Mouse (Mus musculus) liver, embryonic 14.5 days (tissue): ENCODE measurements at regions not wholly inside any gene's neighbourhood (a gene's known extent, or its start where the extent isn't known, plus 50 kb on each side); places are given as distances from the start of the nearest gene placed in this dataset.

Experiments
- ATAC-seq: fragments of 200-750 bp; cut with Nextera tagmentation; 2 replicates; pipeline ENCODE4 v1.8.0; 2017; ENCODE audit warnings: moderate number of reproducible peaks, mild to moderate bottlenecking, moderate library complexity; ENCODE audit not compliant: insufficient read depth
- DNase-seq, 3 experiments: peaks; one replicate each; pipeline ENCODE4 v3.0.0-alpha.2; 2012 to 2013; ENCODE audit warnings: low read depth in 3 of 3, low spot score in 3 of 3
- H3K27ac ChIP-seq: fragments of 300-500 bp; sonication (generic); 2 replicates; pipeline ENCODE4 v1.5.1; 2014; ENCODE audit warnings: moderate library complexity, mild to moderate bottlenecking, control low read depth, inconsistent platforms
- H3K27me3 ChIP-seq: fragments of 300-500 bp; sonication (generic); 2 replicates; pipeline ENCODE4 v1.6.1; 2014; ENCODE audit warnings: mild to moderate bottlenecking, low read length, moderate library complexity; ENCODE audit not compliant: control insufficient read depth, insufficient read depth
- H3K36me3 ChIP-seq: fragments of 300-500 bp; sonication (generic); replicated peaks from 2 replicates; pipeline ENCODE4 v1.6.1; 2014; ENCODE audit warnings: low read depth; ENCODE audit not compliant: control insufficient read depth, insufficient read depth
- H3K4me1 ChIP-seq, 2 experiments: fragments of 200-500 bp in 1 of 2; fragments of 300-500 bp in 1 of 2; sonication (generic) in 1 of 2; replicated peaks; 2 replicates each; pipeline ENCODE4 v1.6.1; 2012 to 2014; ENCODE audit warnings: antibody characterized with exemption in 1 of 2, inconsistent platforms in 1 of 2, low read length in 1 of 2; ENCODE audit not compliant: control insufficient read depth in 2 of 2, insufficient read depth in 2 of 2
- H3K4me2 ChIP-seq: fragments of 300-500 bp; sonication (generic); 2 replicates; pipeline ENCODE4 v1.6.1; 2014; ENCODE audit warnings: low read depth, mild to moderate bottlenecking, control low read depth, moderate library complexity
- H3K4me3 ChIP-seq, 2 experiments: fragments of 200-500 bp in 1 of 2; fragments of 300-500 bp in 1 of 2; sonication (generic) in 1 of 2; 2 replicates each; pipeline ENCODE4 v1.5.1; 2012 to 2014; ENCODE audit warnings: low read depth in 2 of 2, low read length in 2 of 2, mild to moderate bottlenecking in 2 of 2, control low read depth in 1 of 2, inconsistent platforms in 1 of 2, moderate library complexity in 1 of 2; ENCODE audit not compliant: insufficient read depth in 1 of 2
- H3K9ac ChIP-seq: fragments of 300-500 bp; sonication (generic); replicated peaks from 2 replicates; pipeline ENCODE4 v1.6.1; 2014; ENCODE audit warnings: mild to moderate bottlenecking, control low read depth, moderate library complexity
- H3K9me3 ChIP-seq: fragments of 300-500 bp; sonication (generic); 2 replicates; pipeline ENCODE4 v1.6.1; 2016; ENCODE audit warnings: low read length, mixed read lengths; ENCODE audit not compliant: control insufficient read depth
- CTCF ChIP-seq: IDR thresholded peaks from 2 replicates; pipeline ENCODE4 v1.5.1; 2016; ENCODE audit warnings: antibody characterized with exemption, low read depth, control low read depth
- EP300 ChIP-seq: IDR thresholded peaks from 2 replicates; pipeline ENCODE4 v1.6.1; 2016; ENCODE audit warnings: antibody characterized with exemption, low read depth
- WGBS: fragments of 180-500 bp; shearing (Covaris S2); extraction: QIAGEN DNeasy Blood & Tissue Kit; methylation state at CpG from one replicate; pipeline ENCODE4 v1.1.7; 2014; ENCODE audit not compliant: insufficient replicate concordance; 5-methylcytosine and 5-hydroxymethylcytosine counted together

DNA sequence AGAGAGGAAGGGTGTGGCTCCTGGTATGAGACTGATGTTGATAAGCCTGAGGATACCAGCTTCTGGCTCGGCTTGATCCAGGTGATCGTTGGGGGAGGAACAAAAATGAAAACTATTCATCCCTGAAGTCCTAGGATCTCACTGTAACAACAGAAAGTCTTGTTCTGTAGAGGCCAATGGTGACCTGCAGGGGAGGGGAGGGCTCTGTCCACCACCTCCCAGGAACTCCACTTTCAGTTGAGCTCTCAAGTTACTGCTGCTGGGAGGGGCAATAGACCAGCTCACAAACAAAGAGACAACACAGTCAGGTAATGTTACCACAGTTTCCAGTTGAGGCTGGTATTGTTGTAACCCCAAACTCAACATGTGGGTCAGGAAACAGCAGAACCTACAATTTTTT, 90.5 kb downstream of the Nr2f2 start:
- 31% methylated on average over 2 of the region's 2 CpGs for WGBS
- DNase-seq (no peak), ATAC-seq (no peak)
- no peak overlapping the region for H3K9ac ChIP-seq
- H3K27ac ChIP-seq = no peak overlapping the region
- H3K4me2 ChIP-seq = no peak overlapping the region
- H3K4me3 ChIP-seq = no peak overlapping the region
- no peaks in the 10 kb centered on the region for H3K4me1 ChIP-seq
- no peaks in the 10 kb centered on the region for H3K9me3 ChIP-seq
- H3K27me3 ChIP-seq = peaks cover 15% of the 10 kb centered on the region
- H3K36me3 ChIP-seq = no peaks in the 10 kb centered on the region
- TF ChIP-seq EP300 = no peak
- TF ChIP-seq CTCF = no peak

DNA sequence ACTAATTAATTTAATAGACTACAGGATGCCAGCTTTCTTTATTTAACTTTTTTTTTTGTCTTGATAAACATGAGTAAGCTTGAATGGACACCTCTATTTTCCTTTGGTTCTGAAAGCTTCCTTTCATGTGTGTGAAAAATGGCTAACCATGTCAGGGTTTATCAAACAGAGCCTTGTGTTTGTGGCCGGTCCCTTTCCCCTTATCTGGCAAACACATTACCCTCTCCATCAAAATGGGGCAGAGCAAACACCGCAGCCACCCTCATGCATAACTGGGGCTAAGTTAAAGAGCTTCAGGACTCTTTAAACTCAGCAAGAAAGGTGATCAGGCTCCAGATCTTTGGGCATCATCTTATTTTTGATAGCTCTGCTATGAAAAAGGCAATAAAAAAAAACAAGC, 92.2 kb downstream of the Nr2f2 start:
- no peak for DNase-seq
- no peak for ATAC-seq
- TF ChIP-seq EP300 = no peak
- no peak for TF ChIP-seq CTCF
- Histone ChIP-seq H3K27me3 (peaks cover 2% of the 10 kb centered on the region), H3K4me2 (no peak overlapping the region), H3K27ac (no peak overlapping the region), H3K36me3 (no peaks in the 10 kb centered on the region), H3K4me3 (no peak overlapping the region), H3K9ac (no peak overlapping the region), H3K9me3 (no peaks in the 10 kb centered on the region), H3K4me1 (no peaks in the 10 kb centered on the region)
- 15% methylated on average over 2 of the region's 2 CpGs for WGBS

DNA sequence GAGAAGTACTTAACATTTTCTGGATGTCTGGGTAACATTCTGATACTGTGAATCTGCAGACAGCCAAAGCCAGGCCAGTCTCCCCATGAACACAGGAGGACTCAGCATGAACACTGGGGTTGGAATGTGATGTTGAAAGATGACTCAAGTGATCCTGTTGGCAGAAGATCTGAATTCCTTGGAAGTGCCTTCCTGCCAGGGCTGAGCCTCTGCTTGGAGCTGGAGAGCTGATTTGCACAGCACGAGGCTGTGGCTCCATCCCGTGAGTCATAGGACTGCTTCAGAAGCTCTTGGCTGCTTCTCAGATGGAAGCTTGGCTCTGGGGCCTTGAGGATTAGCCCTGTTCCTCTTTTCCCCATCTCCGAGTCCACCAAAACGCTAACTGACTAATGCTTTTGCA, 99.5 kb downstream of the Nr2f2 start:
- Histone ChIP-seq H3K4me1 (no peaks in the 10 kb centered on the region), H3K4me2 (no peak overlapping the region), H3K9me3 (no peaks in the 10 kb centered on the region), H3K9ac (no peak overlapping the region), H3K27ac (no peak overlapping the region), H3K4me3 (no peak overlapping the region), H3K36me3 (no peaks in the 10 kb centered on the region), H3K27me3 (no peaks in the 10 kb centered on the region)
- DNase-seq (no peak), ATAC-seq (no peak)
- WGBS = 44% methylated on average over 4 of the region's 4 CpGs
- TF ChIP-seq CTCF (no peak), EP300 (no peak)

DNA sequence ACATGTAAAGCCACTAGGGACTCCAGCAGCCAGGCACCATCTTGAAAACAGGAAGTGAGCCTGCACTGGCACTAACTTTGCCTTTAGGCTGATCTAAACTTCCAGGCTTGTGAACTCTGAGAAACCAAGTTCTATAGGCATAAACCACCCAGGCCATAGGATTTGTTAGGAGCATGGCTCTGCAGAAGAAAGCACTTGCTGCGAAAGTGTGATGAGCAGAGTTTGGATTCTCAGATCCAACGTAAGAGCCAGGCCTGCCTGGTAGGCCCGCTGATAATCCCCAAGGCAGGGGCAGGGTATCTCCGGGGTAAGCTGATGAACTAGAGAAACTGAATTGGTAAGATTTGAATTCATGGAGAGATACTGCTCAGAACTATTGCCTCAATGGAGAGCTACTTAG, 109.7 kb downstream of the Nr2f2 start:
- no peaks in the 10 kb centered on the region for H3K4me1 ChIP-seq
- no peak overlapping the region for H3K9ac ChIP-seq
- no peak for DNase-seq
- 73% methylated on average over 4 of the region's 4 CpGs for WGBS
- H3K27me3 ChIP-seq = no peaks in the 10 kb centered on the region
- ATAC-seq = no peak
- H3K9me3 ChIP-seq = no peaks in the 10 kb centered on the region
- TF ChIP-seq EP300 = no peak
- no peak for TF ChIP-seq CTCF
- no peak overlapping the region for H3K4me3 ChIP-seq
- H3K4me2 ChIP-seq = no peak overlapping the region
- H3K36me3 ChIP-seq = no peaks in the 10 kb centered on the region
- H3K27ac ChIP-seq = no peak overlapping the region

- H3K4me3 ChIP-seq = no peak overlapping the region
- H3K4me2 ChIP-seq = no peak overlapping the region
- no peaks in the 10 kb centered on the region for H3K9me3 ChIP-seq
- no peak overlapping the region for H3K9ac ChIP-seq
- no peak for ATAC-seq
- no peak for TF ChIP-seq CTCF
- no peak for TF ChIP-seq EP300
- H3K36me3 ChIP-seq = no peaks in the 10 kb centered on the region
- H3K4me1 ChIP-seq = no peaks in the 10 kb centered on the region
- H3K27me3 ChIP-seq = no peaks in the 10 kb centered on the region
- 42% methylated on average over 3 of the region's 3 CpGs for WGBS
- DNase-seq = no peak
- no peak overlapping the region for H3K27ac ChIP-seq
Observed at GRCm38 (mm10) chr7:70255072-70255471, 111.5 kb downstream of the Nr2f2 start.
